Mouse (Mus musculus): Measurements from ENCODE around the gene Kif21b. TPM values are rescaled to one million over a fixed set of nuclear protein-coding genes. Genes with fewer than 3 reads are reported as not detected.
A peak's percentile ranks its signal among the peaks of the same experiment; 100 is the strongest.

Gene Kif21b
- total RNA-seq, 1 experiment, result 3.0 TPM

- in situ Hi-C loops (cut with MboI; ENCODE audit: low sequenced_read_pairs in 2 of 2, unreplicated experiment in 2 of 2), result no loop called here
- DNase-seq (ENCODE audit: low read depth, low spot score), result no peak
- H3K9ac ChIP-seq (ENCODE audit: insufficient read depth, low read depth, low read length, poor library complexity, severe bottlenecking), result no peak overlapping the region
These were observed 1.4 kb downstream of the Kif21b start for GRCm38 (mm10) chr1:136132386-136133201.

GRCm38 (mm10) chr1:136133570-136134240 lies 2.5 kb downstream of the Kif21b start:
- H3K4me3 ChIP-seq (ENCODE audit: insufficient read depth in 1 of 2, low read depth in 1 of 2, low read length in 2 of 2, poor library complexity in 1 of 2, severe bottlenecking in 1 of 2), result no peak overlapping the region
- no peaks in the 10 kb centered on the region for H3K9me3 ChIP-seq (ENCODE audit: control insufficient read depth, insufficient read depth, low read depth, low read length)
- no peak overlapping the region for H3K27ac ChIP-seq (ENCODE audit: insufficient read depth, low read depth, low read length, poor library complexity, severe bottlenecking)
- H3K4me1 ChIP-seq (ENCODE audit: control insufficient read depth in 2 of 2, insufficient read depth in 2 of 2, low read length in 2 of 2, poor library complexity in 1 of 2), result peaks cover 9 to 28% of the 10 kb centered on the region in 2 experiments; a peak in 2 of 4 replicates
- TF ChIP-seq MAFK (IDR thresholded peaks at IDR 0.05; ENCODE audit: insufficient read depth, low read depth, low read length) (no peak), HCFC1 (IDR thresholded peaks at IDR 0.05; ENCODE audit: borderline replicate concordance, insufficient read depth, low read length) (no peak), ZC3H11A (IDR thresholded peaks at IDR 0.05; ENCODE audit: borderline replicate concordance, low read depth, low read length) (no peak), ZNF384 (IDR thresholded peaks at IDR 0.05; ENCODE audit: low read depth, low read length) (no peak), CHD2 (IDR thresholded peaks at IDR 0.05; ENCODE audit: low read depth, low read length) (no peak)
- DNase-seq (ENCODE audit: low read depth, low spot score), result no peak
- in situ Hi-C loops (cut with MboI; ENCODE audit: low sequenced_read_pairs in 2 of 2, unreplicated experiment in 2 of 2), result no loop called here
- no peaks in the 10 kb centered on the region for H3K36me3 ChIP-seq (ENCODE audit: control insufficient read depth, insufficient read depth, low read length, poor library complexity, severe bottlenecking)
- no peak overlapping the region for H3K9ac ChIP-seq (ENCODE audit: insufficient read depth, low read depth, low read length, poor library complexity, severe bottlenecking)

More at GRCm38 (mm10) chr1:136132386-136133201, 1.4 kb downstream of the Kif21b start:
- peak overlapping the region in 1 of 2 experiments; percentile 94; a peak in 1 of 4 replicates for H3K4me3 ChIP-seq (ENCODE audit: insufficient read depth in 1 of 2, low read depth in 1 of 2, low read length in 2 of 2, poor library complexity in 1 of 2, severe bottlenecking in 1 of 2)
- peaks cover 9 to 18% of the 10 kb centered on the region in 2 experiments; a peak in 1 of 4 replicates for H3K4me1 ChIP-seq (ENCODE audit: control insufficient read depth in 2 of 2, insufficient read depth in 2 of 2, low read length in 2 of 2, poor library complexity in 1 of 2)
- H3K9me3 ChIP-seq (ENCODE audit: control insufficient read depth, insufficient read depth, low read depth, low read length), result no peaks in the 10 kb centered on the region
- no peak overlapping the region for H3K27ac ChIP-seq (ENCODE audit: insufficient read depth, low read depth, low read length, poor library complexity, severe bottlenecking)
- no peak for TF ChIP-seq ZC3H11A (IDR thresholded peaks at IDR 0.05; ENCODE audit: borderline replicate concordance, low read depth, low read length)
- no peak for TF ChIP-seq CHD2 (IDR thresholded peaks at IDR 0.05; ENCODE audit: low read depth, low read length)
- no peak for TF ChIP-seq HCFC1 (IDR thresholded peaks at IDR 0.05; ENCODE audit: borderline replicate concordance, insufficient read depth, low read length)
- TF ChIP-seq MAFK (IDR thresholded peaks at IDR 0.05; ENCODE audit: insufficient read depth, low read depth, low read length), result no peak
- TF ChIP-seq ZNF384 (IDR thresholded peaks at IDR 0.05; ENCODE audit: low read depth, low read length), result no peak
- no peaks in the 10 kb centered on the region for H3K36me3 ChIP-seq (ENCODE audit: control insufficient read depth, insufficient read depth, low read length, poor library complexity, severe bottlenecking)

- Histone ChIP-seq H3K4me1 (ENCODE audit: control insufficient read depth in 2 of 2, insufficient read depth in 2 of 2, low read length in 2 of 2, poor library complexity in 1 of 2) (peaks cover 9 to 30% of the 10 kb centered on the region in 2 experiments; a peak in 3 of 4 replicates), H3K4me3 (ENCODE audit: insufficient read depth in 1 of 2, low read depth in 1 of 2, low read length in 2 of 2, poor library complexity in 1 of 2, severe bottlenecking in 1 of 2) (no peak overlapping the region), H3K36me3 (ENCODE audit: control insufficient read depth, insufficient read depth, low read length, poor library complexity, severe bottlenecking) (no peaks in the 10 kb centered on the region), H3K9ac (ENCODE audit: insufficient read depth, low read depth, low read length, poor library complexity, severe bottlenecking) (no peak overlapping the region), H3K27ac (ENCODE audit: insufficient read depth, low read depth, low read length, poor library complexity, severe bottlenecking) (no peak overlapping the region), H3K9me3 (ENCODE audit: control insufficient read depth, insufficient read depth, low read depth, low read length) (no peaks in the 10 kb centered on the region)
- in situ Hi-C loops (cut with MboI; ENCODE audit: low sequenced_read_pairs in 2 of 2, unreplicated experiment in 2 of 2), result no loop called here
- no peak for DNase-seq (ENCODE audit: low read depth, low spot score)
- TF ChIP-seq ZC3H11A (IDR thresholded peaks at IDR 0.05; ENCODE audit: borderline replicate concordance, low read depth, low read length), result no peak
- TF ChIP-seq ZNF384 (IDR thresholded peaks at IDR 0.05; ENCODE audit: low read depth, low read length), result no peak
- no peak for TF ChIP-seq CHD2 (IDR thresholded peaks at IDR 0.05; ENCODE audit: low read depth, low read length)
- no peak for TF ChIP-seq HCFC1 (IDR thresholded peaks at IDR 0.05; ENCODE audit: borderline replicate concordance, insufficient read depth, low read length)
- no peak for TF ChIP-seq MAFK (IDR thresholded peaks at IDR 0.05; ENCODE audit: insufficient read depth, low read depth, low read length)
These were observed 3.4 kb downstream of the Kif21b start for GRCm38 (mm10) chr1:136134547-136134946.

GRCm38 (mm10) chr1:136135046-136135445 lies 3.9 kb downstream of the Kif21b start:
- no peak overlapping the region for H3K4me3 ChIP-seq (ENCODE audit: insufficient read depth in 1 of 2, low read depth in 1 of 2, low read length in 2 of 2, poor library complexity in 1 of 2, severe bottlenecking in 1 of 2)
- no peaks in the 10 kb centered on the region for H3K9me3 ChIP-seq (ENCODE audit: control insufficient read depth, insufficient read depth, low read depth, low read length)
- TF ChIP-seq ZC3H11A (IDR thresholded peaks at IDR 0.05; ENCODE audit: borderline replicate concordance, low read depth, low read length), result no peak
- TF ChIP-seq CHD2 (IDR thresholded peaks at IDR 0.05; ENCODE audit: low read depth, low read length), result no peak
- TF ChIP-seq HCFC1 (IDR thresholded peaks at IDR 0.05; ENCODE audit: borderline replicate concordance, insufficient read depth, low read length), result no peak
- no peak for TF ChIP-seq ZNF384 (IDR thresholded peaks at IDR 0.05; ENCODE audit: low read depth, low read length)
- TF ChIP-seq MAFK (IDR thresholded peaks at IDR 0.05; ENCODE audit: insufficient read depth, low read depth, low read length), result no peak
- DNase-seq (ENCODE audit: low read depth, low spot score), result no peak
- H3K4me1 ChIP-seq (ENCODE audit: control insufficient read depth in 2 of 2, insufficient read depth in 2 of 2, low read length in 2 of 2, poor library complexity in 1 of 2), result peaks cover 7 to 30% of the 10 kb centered on the region in 2 experiments; a peak in 3 of 4 replicates
- no peak overlapping the region for H3K27ac ChIP-seq (ENCODE audit: insufficient read depth, low read depth, low read length, poor library complexity, severe bottlenecking)
- H3K36me3 ChIP-seq (ENCODE audit: control insufficient read depth, insufficient read depth, low read length, poor library complexity, severe bottlenecking), result no peaks in the 10 kb centered on the region
- in situ Hi-C loops (cut with MboI; ENCODE audit: low sequenced_read_pairs in 2 of 2, unreplicated experiment in 2 of 2), result no loop called here
- no peak overlapping the region for H3K9ac ChIP-seq (ENCODE audit: insufficient read depth, low read depth, low read length, poor library complexity, severe bottlenecking)
